Mouse (Mus musculus): ENCODE data around the gene Plin2. TPM values are rescaled to one million over a fixed set of nuclear protein-coding genes. Genes with fewer than 3 reads are reported as not detected.

Gene Plin2
- polyA plus RNA-seq, 1 experiment from 2014 or later: 102 TPM

- Histone ChIP-seq H3K36me3 (ENCODE audit: insufficient read depth) (no peaks in the 10 kb centered on the region), H3K27ac (ENCODE audit: low read depth) (0 out of 2 replicates have a peak overlapping the region, but pooled peaks have one; percentile 9), H3K27me3 (ENCODE audit: insufficient read depth, low read length) (no peaks in the 10 kb centered on the region), H3K9me3 (ENCODE audit: low read depth, low read length) (no peaks in the 10 kb centered on the region), H3K4me3 (ENCODE audit: low read depth, low read length) (no peak overlapping the region), H3K4me2 (no peak overlapping the region), H3K4me1 (ENCODE audit: insufficient read depth) (peaks cover 3% of the 10 kb centered on the region), H3K9ac (no peak overlapping the region)
- no peak for ATAC-seq (ENCODE audit: insufficient read depth)
- WGBS: 84% methylated on average over 6 of the region's 6 CpGs
- no peak for DNase-seq
- no peak for TF ChIP-seq CTCF (IDR thresholded peaks at IDR 0.05; ENCODE audit: low read depth)
Measured at GRCm38 (mm10) chr4:86690768-86691167, 20.9 kb upstream of the Plin2 start.

DNA sequence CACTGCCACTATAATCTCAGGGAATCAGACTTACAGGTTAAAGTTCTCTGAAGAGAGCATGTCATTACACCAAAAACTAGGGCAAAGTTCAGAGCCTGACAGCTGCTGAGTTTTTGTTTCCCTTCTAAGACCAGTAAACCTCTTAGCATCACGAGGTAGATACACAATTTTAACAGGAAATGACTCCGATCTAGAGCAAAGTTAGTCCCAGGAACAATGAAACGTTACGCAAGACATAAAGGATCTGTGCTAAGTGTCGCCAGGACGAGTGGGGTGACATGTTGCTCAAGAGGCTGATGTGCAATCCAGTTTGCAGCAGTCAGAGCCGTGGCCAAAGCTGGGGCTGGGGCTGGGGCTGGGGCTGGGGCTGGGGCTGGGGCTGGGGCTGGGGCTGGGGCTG lies 20.3 kb upstream of the Plin2 start:
- no peaks in the 10 kb centered on the region for H3K36me3 ChIP-seq (ENCODE audit: insufficient read depth)
- no peak for TF ChIP-seq CTCF (IDR thresholded peaks at IDR 0.05; ENCODE audit: low read depth)
- H3K9me3 ChIP-seq (ENCODE audit: low read depth, low read length): no peaks in the 10 kb centered on the region
- H3K4me3 ChIP-seq (ENCODE audit: low read depth, low read length): no peak overlapping the region
- H3K27me3 ChIP-seq (ENCODE audit: insufficient read depth, low read length): no peaks in the 10 kb centered on the region
- H3K4me2 ChIP-seq: no peak overlapping the region
- peaks cover 8% of the 10 kb centered on the region for H3K4me1 ChIP-seq (ENCODE audit: insufficient read depth)
- 13% methylated on average over 7 of the region's 7 CpGs for WGBS
- DNase-seq (peak; percentile 83), ATAC-seq (ENCODE audit: insufficient read depth) (peak; percentile 78)
- peak overlapping the region; percentile 62; the same call in 1 of the 2 replicates for H3K27ac ChIP-seq (ENCODE audit: low read depth)
- H3K9ac ChIP-seq: no peak overlapping the region

DNA sequence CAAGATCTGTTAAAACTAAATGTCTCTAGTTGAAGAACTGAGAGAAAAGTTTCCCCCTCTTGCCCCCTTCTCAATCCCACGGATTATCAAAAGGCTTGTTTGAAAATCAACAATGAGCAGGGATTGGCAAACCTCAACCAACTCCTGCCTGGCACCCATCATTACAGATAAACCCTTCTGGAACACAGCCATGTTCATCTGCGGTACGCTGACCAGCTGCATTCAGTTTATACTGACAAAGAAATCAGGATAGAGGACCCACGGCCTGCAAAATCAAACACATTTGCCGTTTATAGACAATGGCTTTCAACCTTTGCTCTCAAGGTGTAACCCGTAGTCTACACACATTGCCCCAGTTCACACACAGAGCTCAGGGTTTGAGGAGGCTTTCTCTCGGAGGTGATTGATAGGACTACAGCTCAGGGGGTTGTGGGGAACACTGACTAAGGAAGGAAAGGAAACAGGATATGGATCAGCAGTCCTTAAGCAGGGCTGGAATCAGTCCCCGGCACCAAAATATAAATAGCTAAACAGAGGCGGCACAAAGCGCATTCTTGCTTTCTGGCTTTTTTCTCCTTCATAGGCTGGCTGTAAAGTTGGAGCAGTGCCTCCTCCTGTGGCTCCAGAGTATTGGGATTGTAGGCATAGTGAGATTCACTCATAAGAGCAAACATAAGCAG lies 19.3 kb upstream of the Plin2 start:
- Histone ChIP-seq H3K27me3 (ENCODE audit: insufficient read depth, low read length) (no peaks in the 10 kb centered on the region), H3K27ac (ENCODE audit: low read depth) (peak overlapping the region; percentile 62), H3K4me2 (no peak overlapping the region), H3K9me3 (ENCODE audit: low read depth, low read length) (no peaks in the 10 kb centered on the region), H3K4me1 (ENCODE audit: insufficient read depth) (peaks cover 9% of the 10 kb centered on the region), H3K9ac (no peak overlapping the region), H3K36me3 (ENCODE audit: insufficient read depth) (no peaks in the 10 kb centered on the region), H3K4me3 (ENCODE audit: low read depth, low read length) (no peak overlapping the region)
- ATAC-seq (ENCODE audit: insufficient read depth): peak; percentile 20; the same call in 1 of the 2 replicates
- no peak for TF ChIP-seq CTCF (IDR thresholded peaks at IDR 0.05; ENCODE audit: low read depth)
- 33% methylated on average over 10 of the region's 10 CpGs for WGBS
- DNase-seq: peak; percentile 73

- H3K4me2 ChIP-seq: no peak overlapping the region
- no peaks in the 10 kb centered on the region for H3K9me3 ChIP-seq (ENCODE audit: low read depth, low read length)
- H3K4me1 ChIP-seq (ENCODE audit: insufficient read depth): peaks cover 9% of the 10 kb centered on the region
- H3K27ac ChIP-seq (ENCODE audit: low read depth): peak overlapping the region; percentile 56; the same call in 1 of the 2 replicates
- DNase-seq (peak; percentile 70), ATAC-seq (ENCODE audit: insufficient read depth) (peak; percentile 48)
- no peaks in the 10 kb centered on the region for H3K36me3 ChIP-seq (ENCODE audit: insufficient read depth)
- no peaks in the 10 kb centered on the region for H3K27me3 ChIP-seq (ENCODE audit: insufficient read depth, low read length)
- no peak overlapping the region for H3K4me3 ChIP-seq (ENCODE audit: low read depth, low read length)
- no peak for TF ChIP-seq CTCF (IDR thresholded peaks at IDR 0.05; ENCODE audit: low read depth)
- no peak overlapping the region for H3K9ac ChIP-seq
- WGBS: 37% methylated on average over 3 of the region's 3 CpGs
Measured at GRCm38 (mm10) chr4:86686564-86686963, 16.7 kb upstream of the Plin2 start.

GRCm38 (mm10) chr4:86686009-86686366 lies 16.1 kb upstream of the Plin2 start:
- no peaks in the 10 kb centered on the region for H3K36me3 ChIP-seq (ENCODE audit: insufficient read depth)
- peaks cover 9% of the 10 kb centered on the region for H3K4me1 ChIP-seq (ENCODE audit: insufficient read depth)
- DNase-seq: peak; percentile 46
- no peak overlapping the region for H3K9ac ChIP-seq
- WGBS: 31% methylated on average over 2 of the region's 2 CpGs
- ATAC-seq (ENCODE audit: insufficient read depth): no peak
- no peaks in the 10 kb centered on the region for H3K27me3 ChIP-seq (ENCODE audit: insufficient read depth, low read length)
- TF ChIP-seq CTCF (IDR thresholded peaks at IDR 0.05; ENCODE audit: low read depth): no peak
- H3K4me2 ChIP-seq: no peak overlapping the region
- H3K27ac ChIP-seq (ENCODE audit: low read depth): peak overlapping the region; percentile 60; the same call in 1 of the 2 replicates
- H3K4me3 ChIP-seq (ENCODE audit: low read depth, low read length): no peak overlapping the region
- no peaks in the 10 kb centered on the region for H3K9me3 ChIP-seq (ENCODE audit: low read depth, low read length)

GRCm38 (mm10) chr4:86685231-86686008 lies 15.6 kb upstream of the Plin2 start:
- no peak overlapping the region for H3K4me2 ChIP-seq
- ATAC-seq (ENCODE audit: insufficient read depth) (no peak), DNase-seq (peak; percentile 19)
- H3K36me3 ChIP-seq (ENCODE audit: insufficient read depth): no peaks in the 10 kb centered on the region
- no peak overlapping the region for H3K9ac ChIP-seq
- no peak overlapping the region for H3K4me3 ChIP-seq (ENCODE audit: low read depth, low read length)
- H3K27me3 ChIP-seq (ENCODE audit: insufficient read depth, low read length): no peaks in the 10 kb centered on the region
- 61% methylated on average over 11 of the region's 11 CpGs for WGBS
- H3K27ac ChIP-seq (ENCODE audit: low read depth): peak overlapping the region; percentile 60; the same call in 1 of the 2 replicates
- H3K4me1 ChIP-seq (ENCODE audit: insufficient read depth): peaks cover 9% of the 10 kb centered on the region
- TF ChIP-seq CTCF (IDR thresholded peaks at IDR 0.05; ENCODE audit: low read depth): no peak
- H3K9me3 ChIP-seq (ENCODE audit: low read depth, low read length): no peaks in the 10 kb centered on the region

- Histone ChIP-seq H3K4me1 (ENCODE audit: insufficient read depth) (peaks cover 9% of the 10 kb centered on the region), H3K27me3 (ENCODE audit: insufficient read depth, low read length) (no peaks in the 10 kb centered on the region), H3K9ac (no peak overlapping the region), H3K36me3 (ENCODE audit: insufficient read depth) (no peaks in the 10 kb centered on the region), H3K27ac (ENCODE audit: low read depth) (no peak overlapping the region), H3K4me3 (ENCODE audit: low read depth, low read length) (no peak overlapping the region), H3K9me3 (ENCODE audit: low read depth, low read length) (no peaks in the 10 kb centered on the region), H3K4me2 (no peak overlapping the region)
- ATAC-seq (ENCODE audit: insufficient read depth) (no peak), DNase-seq (no peak)
- no peak for TF ChIP-seq CTCF (IDR thresholded peaks at IDR 0.05; ENCODE audit: low read depth)
- WGBS: 69% methylated on average over 6 of the region's 6 CpGs
Measured at GRCm38 (mm10) chr4:86684806-86685205, 14.9 kb upstream of the Plin2 start.

Data from lung, embryonic 14.5 days (tissue).